Mouse (Mus musculus) liver, embryonic 14.5 days (tissue): ENCODE measurements around the gene Clic1.

Experiments
- CTCF ChIP-seq: IDR thresholded peaks from 2 replicates; pipeline ENCODE4 v1.5.1; 2016; ENCODE audit warnings: antibody characterized with exemption, low read depth, control low read depth
- EP300 ChIP-seq: IDR thresholded peaks from 2 replicates; pipeline ENCODE4 v1.6.1; 2016; ENCODE audit warnings: antibody characterized with exemption, low read depth

DNA sequence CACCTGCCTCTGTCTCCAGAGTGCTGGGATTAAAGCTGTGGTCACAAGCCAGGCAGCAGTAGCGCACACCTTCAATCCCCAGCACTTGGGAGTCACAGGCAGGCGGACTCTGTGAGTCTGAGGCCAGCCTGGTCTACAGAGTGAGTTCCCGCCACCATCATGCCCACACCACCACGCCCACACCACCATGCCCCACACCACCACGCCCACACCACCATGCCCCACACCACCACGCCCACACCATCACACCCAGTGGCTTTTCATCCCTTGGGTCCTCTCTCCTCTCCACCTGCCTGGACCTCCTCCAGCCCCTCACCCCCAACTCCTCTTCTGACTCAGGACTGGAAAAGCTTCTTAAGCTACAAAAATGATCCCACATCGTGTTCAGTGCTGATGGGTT lies 17.9 kb upstream of the Clic1 start:
- TF ChIP-seq EP300 (no peak), CTCF (no peak)
